Mouse (Mus musculus) hindbrain, embryonic 16.5 days (tissue): ENCODE results near the gene Rb1. TPM values are rescaled to one million over a fixed set of nuclear protein-coding genes. Genes with fewer than 3 reads are reported as not detected.

Source experiments
- ATAC-seq: fragments of 200-750 bp; cut with Nextera tagmentation; 2 replicates; pipeline ENCODE4 v1.8.0; 2017; ENCODE audit warnings: moderate TSS enrichment, moderate library complexity
- H3K27ac ChIP-seq: fragments of 300-500 bp; sonication (generic); 2 replicates; pipeline ENCODE4 v1.5.1; 2014; ENCODE audit warnings: low read depth, mild to moderate bottlenecking, control low read depth, low read length, moderate library complexity
- H3K27me3 ChIP-seq: fragments of 300-500 bp; sonication (generic); replicated peaks from 2 replicates; pipeline ENCODE4 v1.6.1; 2014; ENCODE audit warnings: low read length; ENCODE audit not compliant: control insufficient read depth, insufficient read depth
- H3K36me3 ChIP-seq: fragments of 300-500 bp; sonication (generic); 2 replicates; pipeline ENCODE4 v1.6.1; 2014; ENCODE audit warnings: mild to moderate bottlenecking, low read length, moderate library complexity, mixed read lengths; ENCODE audit not compliant: control insufficient read depth, insufficient read depth
- H3K4me1 ChIP-seq: fragments of 300-500 bp; sonication (generic); 2 replicates; pipeline ENCODE4 v1.6.1; 2014; ENCODE audit warnings: low read depth, low read length; ENCODE audit not compliant: control insufficient read depth, insufficient read depth
- H3K4me2 ChIP-seq: fragments of 300-500 bp; sonication (generic); 2 replicates; pipeline ENCODE4 v1.6.1; 2014; ENCODE audit warnings: mild to moderate bottlenecking, low read length, control low read depth, moderate library complexity
- H3K4me3 ChIP-seq: fragments of 300-500 bp; sonication (generic); 2 replicates; pipeline ENCODE4 v1.5.1; 2014; ENCODE audit warnings: mild to moderate bottlenecking, low read length, control low read depth, moderate library complexity
- H3K9ac ChIP-seq: fragments of 300-500 bp; sonication (generic); 2 replicates; pipeline ENCODE4 v1.6.1; 2014; ENCODE audit warnings: low read depth, mild to moderate bottlenecking, control low read depth, low read length, moderate library complexity
- H3K9me3 ChIP-seq: fragments of 300-500 bp; sonication (generic); 2 replicates; pipeline ENCODE4 v1.6.1; 2014; ENCODE audit warnings: mild to moderate bottlenecking, low read length, moderate library complexity; ENCODE audit not compliant: control insufficient read depth
- WGBS: fragments of 180-500 bp; shearing (Covaris S2); extraction: QIAGEN DNeasy Blood & Tissue Kit; methylation state at CpG from one replicate; pipeline ENCODE4 v1.1.7; 2014; 5-methylcytosine and 5-hydroxymethylcytosine counted together
- polyA plus RNA-seq: library from polyadenylated mRNA; unstranded; fragments of >200 nt; fragmentation: Nextera tagmentation; extraction: Ambion mirVana; gene quantifications from 2 replicates; pipeline ENCODE4 v1.2.1, GENCODE M21; 2015

Rb1 gene
- polyA plus RNA-seq, 1 experiment from 2014 or later = 20.4 TPM

DNA sequence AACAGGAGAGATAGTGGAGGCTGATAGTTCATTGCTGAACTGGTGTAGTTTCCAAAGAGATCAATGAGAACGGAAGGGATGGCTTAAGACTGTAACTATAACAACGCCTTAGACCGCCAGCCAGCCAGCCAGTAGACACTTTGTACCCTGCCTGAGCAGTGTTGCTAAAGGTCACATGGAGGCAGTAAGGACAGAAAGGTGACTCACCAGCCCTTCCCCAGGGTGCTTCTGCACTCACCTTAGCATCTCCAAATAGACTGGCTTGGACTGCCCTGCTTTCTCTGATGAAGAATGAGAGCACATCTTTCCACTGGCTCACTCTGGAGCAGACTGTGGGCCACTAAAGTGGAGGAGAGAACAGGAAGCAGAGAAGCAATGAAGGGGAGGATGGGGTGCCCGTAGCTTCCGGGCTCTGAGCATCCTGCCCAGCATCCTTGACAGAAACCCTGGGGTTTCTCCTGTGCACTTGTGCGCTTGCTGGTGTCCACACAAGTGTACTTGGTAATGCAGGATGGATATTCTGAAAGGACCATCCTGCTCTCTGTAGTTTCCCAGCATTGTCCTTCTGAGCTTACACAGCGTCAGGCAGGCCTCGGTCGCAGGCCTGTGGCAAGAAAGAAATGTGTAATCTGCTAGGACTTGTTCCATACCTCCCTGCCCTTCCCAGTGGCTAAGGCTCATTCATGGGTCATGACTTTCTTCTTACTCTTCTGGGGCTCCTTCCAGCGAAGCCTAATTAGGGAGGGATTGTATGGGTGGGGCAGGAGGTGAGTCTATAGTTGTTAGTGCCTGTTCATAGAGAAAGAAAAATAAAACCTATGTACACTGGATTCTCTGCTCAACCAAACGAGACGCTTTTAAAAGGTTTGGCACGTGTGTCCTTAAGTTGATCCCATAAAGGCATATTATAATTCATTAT, 155.4 kb downstream of the Rb1 start:
- no peaks in the 10 kb centered on the region for H3K27me3 ChIP-seq
- no peak overlapping the region for H3K4me3 ChIP-seq
- peaks cover 11% of the 10 kb centered on the region; the same call in 1 of the 2 replicates for H3K36me3 ChIP-seq
- H3K9ac ChIP-seq = no peak overlapping the region
- WGBS = 88% methylated on average over 13 of the region's 13 CpGs
- no peak for ATAC-seq
- no peaks in the 10 kb centered on the region; the same call in 1 of the 2 replicates for H3K4me1 ChIP-seq
- no peaks in the 10 kb centered on the region for H3K9me3 ChIP-seq
- H3K27ac ChIP-seq = no peak overlapping the region
- no peak overlapping the region for H3K4me2 ChIP-seq

DNA sequence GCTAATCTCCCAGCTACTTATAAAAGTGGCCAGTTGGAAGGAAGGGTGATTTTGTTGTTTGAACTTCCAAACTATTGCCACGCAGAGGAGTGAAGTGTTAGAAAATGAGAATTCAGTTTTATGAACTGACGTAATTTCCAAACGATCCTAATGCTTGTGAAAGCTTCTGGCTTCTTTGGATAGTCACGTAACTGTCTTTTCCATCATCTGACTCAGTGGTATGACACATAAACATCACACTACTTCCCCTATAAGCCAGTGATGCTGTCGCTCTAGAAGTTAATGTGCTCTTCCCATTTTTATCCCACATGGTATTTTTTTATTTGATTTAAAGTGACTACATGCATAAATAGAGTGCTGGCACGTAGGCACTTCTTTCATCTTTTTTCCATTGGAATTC, 157.0 kb downstream of the Rb1 start:
- 95% methylated on average over 6 of the region's 6 CpGs for WGBS
- Histone ChIP-seq H3K9ac (no peak overlapping the region), H3K4me3 (no peak overlapping the region), H3K27ac (no peak overlapping the region), H3K4me2 (no peak overlapping the region), H3K36me3 (peaks cover 21% of the 10 kb centered on the region), H3K4me1 (no peaks in the 10 kb centered on the region; the same call in 1 of the 2 replicates), H3K9me3 (no peaks in the 10 kb centered on the region), H3K27me3 (no peaks in the 10 kb centered on the region)
- ATAC-seq = no peak

DNA sequence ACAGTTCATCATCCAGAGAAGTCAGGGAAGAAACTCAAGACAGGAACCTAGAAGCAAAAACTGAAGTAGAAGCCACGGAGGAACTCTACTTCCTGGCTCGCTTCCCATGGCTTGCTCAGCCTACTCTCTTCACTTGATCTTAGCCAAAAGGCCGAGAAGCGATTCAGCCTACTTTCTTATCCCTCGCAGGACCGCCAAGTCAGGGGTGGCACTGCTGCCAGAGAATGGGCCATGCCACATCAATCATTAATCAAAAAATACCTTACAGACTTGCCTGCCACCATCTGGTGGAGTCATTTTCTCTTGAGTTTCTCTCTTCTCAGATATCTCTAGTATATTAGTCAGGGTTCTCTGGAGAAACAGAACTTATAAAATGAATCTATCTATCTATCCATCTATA, 160.5 kb downstream of the Rb1 start:
- WGBS = 94% methylated on average over 6 of the region's 6 CpGs

DNA sequence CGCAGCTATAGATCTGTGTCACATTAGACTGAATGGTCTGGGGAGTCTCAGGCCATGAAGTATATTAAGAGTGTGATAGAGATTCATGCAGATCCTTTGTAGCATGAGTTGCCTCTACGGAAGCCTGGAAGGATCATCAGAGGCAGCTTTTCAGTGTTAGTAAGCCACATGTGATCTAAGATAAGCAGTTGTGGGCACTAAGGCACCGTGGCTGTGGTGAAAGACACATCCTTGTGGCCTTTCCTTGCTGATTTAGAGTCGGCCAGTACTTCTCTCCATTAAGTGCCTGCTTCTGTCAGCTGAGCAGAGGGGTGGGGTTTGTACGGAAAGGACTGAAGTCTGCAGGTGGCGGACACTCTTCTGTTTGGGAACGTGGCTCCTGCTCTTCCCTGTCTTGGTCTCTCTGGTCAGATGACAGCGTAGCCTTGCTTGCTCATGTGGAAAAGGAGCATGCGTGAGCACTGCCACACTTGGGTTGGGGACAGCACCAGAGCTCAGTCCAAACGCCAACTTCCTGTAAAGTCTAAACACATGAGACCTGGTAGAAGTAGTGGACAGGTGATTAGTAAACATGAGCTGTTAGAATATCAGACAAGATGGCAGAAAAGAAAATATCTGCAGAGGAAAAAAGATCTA, 162.1 kb downstream of the Rb1 start:
- ATAC-seq = no peak
- H3K27me3 ChIP-seq = no peaks in the 10 kb centered on the region
- 91% methylated on average over 10 of the region's 10 CpGs for WGBS
- H3K4me2 ChIP-seq = no peak overlapping the region
- H3K4me3 ChIP-seq = no peak overlapping the region
- no peak overlapping the region for H3K9ac ChIP-seq
- peaks cover 32% of the 10 kb centered on the region for H3K36me3 ChIP-seq
- no peaks in the 10 kb centered on the region for H3K9me3 ChIP-seq
- H3K27ac ChIP-seq = no peak overlapping the region
- H3K4me1 ChIP-seq = no peaks in the 10 kb centered on the region

More for the DNA sequence above, 160.5 kb downstream of the Rb1 start:
- no peak for ATAC-seq
- H3K9me3 ChIP-seq = no peaks in the 10 kb centered on the region
- peaks cover 32% of the 10 kb centered on the region for H3K36me3 ChIP-seq
- no peaks in the 10 kb centered on the region for H3K27me3 ChIP-seq
- H3K4me2 ChIP-seq = no peak overlapping the region
- H3K4me1 ChIP-seq = no peaks in the 10 kb centered on the region
- no peak overlapping the region for H3K4me3 ChIP-seq
- no peak overlapping the region for H3K9ac ChIP-seq
- no peak overlapping the region for H3K27ac ChIP-seq

DNA sequence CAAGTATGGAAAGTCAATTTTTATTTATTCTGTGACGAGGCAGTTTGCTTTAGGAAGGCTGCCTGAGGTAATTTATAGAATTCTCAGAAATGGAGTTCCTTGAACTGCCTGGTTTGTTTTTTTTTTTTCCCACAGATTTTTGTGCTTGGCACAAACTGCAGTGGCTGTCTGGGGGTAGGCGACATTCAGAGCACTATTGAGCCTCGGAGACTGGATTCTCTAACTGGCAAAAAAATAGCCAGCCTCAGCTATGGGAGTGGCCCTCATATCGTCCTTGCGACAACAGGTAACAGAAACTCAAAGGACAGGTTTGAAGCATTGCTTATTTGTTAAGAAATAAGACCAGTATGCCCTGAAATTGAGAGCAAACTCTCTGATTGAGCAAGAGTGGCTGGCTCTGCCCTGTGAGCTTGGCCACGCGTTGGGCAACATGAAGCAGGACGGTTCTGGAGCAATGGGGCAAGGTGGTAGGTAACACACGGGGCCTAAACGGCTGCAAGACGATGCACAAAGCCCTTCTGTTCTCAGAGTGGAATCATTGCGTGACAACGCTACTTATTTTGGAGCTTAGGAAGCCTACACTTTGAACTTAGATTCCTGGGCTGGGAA, 163.3 kb downstream of the Rb1 start:
- H3K4me3 ChIP-seq = no peak overlapping the region
- H3K36me3 ChIP-seq = peaks cover 28% of the 10 kb centered on the region
- no peak overlapping the region for H3K4me2 ChIP-seq
- no peak overlapping the region for H3K9ac ChIP-seq
- no peak for ATAC-seq
- no peak overlapping the region for H3K27ac ChIP-seq
- H3K9me3 ChIP-seq = no peaks in the 10 kb centered on the region
- H3K4me1 ChIP-seq = no peaks in the 10 kb centered on the region
- 87% methylated on average over 13 of the region's 13 CpGs for WGBS
- no peaks in the 10 kb centered on the region for H3K27me3 ChIP-seq

DNA sequence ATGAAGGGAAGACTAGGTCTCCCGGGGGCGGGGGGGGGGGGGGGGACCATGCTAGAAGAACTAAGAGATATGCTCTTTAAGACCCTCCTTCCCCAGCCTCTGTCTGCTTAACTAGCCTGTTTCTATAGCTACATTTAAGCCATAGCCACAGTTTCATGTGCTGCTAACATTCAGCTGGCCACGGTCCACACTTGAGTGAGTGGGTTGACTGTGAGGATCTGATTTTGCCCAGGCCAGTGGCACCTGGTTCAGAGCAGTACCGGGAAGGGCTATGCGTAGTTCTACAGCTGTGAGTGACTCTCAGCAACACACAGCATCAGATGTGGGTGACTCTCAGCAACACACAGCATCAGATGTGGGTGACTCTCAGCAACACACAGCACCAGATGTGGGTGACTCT, 164.3 kb downstream of the Rb1 start:
- Histone ChIP-seq H3K9ac (no peak overlapping the region), H3K4me2 (no peak overlapping the region), H3K4me1 (no peaks in the 10 kb centered on the region), H3K27me3 (no peaks in the 10 kb centered on the region), H3K4me3 (no peak overlapping the region), H3K36me3 (peaks cover 25% of the 10 kb centered on the region), H3K27ac (no peak overlapping the region), H3K9me3 (no peaks in the 10 kb centered on the region)
- WGBS = 87% methylated on average over 4 of the region's 5 CpGs
- no peak for ATAC-seq

DNA sequence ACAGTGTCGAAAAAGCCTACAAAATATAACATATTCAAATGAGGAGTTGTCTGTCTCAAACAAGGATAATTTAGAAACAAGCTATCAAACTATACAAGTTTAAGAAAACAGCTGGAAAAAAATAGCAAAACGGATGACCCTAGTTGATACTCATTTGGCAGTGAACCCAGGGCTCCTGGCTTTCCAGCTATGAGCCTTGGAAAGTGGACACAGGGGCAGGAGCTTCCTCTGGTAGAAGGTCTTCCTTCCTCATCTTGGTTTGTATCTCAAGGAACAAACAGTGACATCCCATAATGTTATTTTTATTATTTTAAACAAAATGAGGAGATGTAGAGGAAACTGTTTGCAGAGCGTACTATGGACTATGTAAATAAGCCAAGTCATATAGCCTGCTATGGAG, 177.5 kb downstream of the Rb1 start:
- ATAC-seq = no peak
- H3K9me3 ChIP-seq = no peaks in the 10 kb centered on the region
- H3K4me2 ChIP-seq = no peak overlapping the region
- no peaks in the 10 kb centered on the region for H3K27me3 ChIP-seq
- H3K36me3 ChIP-seq = no peaks in the 10 kb centered on the region
- H3K4me1 ChIP-seq = peaks cover 7% of the 10 kb centered on the region
- no peak overlapping the region for H3K27ac ChIP-seq
- WGBS = 83% methylated on average over 3 of the region's 3 CpGs
- H3K9ac ChIP-seq = no peak overlapping the region
- H3K4me3 ChIP-seq = no peak overlapping the region

DNA sequence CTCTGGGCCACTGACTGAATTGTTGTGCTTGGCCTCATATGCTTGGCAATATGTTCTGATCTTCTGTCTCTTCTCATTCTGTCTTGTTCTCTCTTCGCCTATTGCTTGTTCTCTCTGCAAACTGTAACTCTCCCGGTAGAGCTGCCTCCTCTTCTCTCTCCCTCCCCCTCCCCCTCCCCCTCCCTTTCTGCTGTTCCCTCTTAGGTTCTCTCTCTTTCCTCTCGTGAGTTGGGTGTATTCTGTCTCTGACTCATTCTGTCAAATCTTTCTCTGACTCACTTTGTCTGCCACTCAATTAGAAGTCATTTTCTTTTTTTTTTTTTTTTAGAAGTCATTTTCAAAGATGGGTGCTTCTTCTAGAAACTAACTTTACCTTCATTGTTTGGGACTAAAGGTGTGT, 178.9 kb downstream of the Rb1 start:
- H3K4me2 ChIP-seq = no peak overlapping the region
- ATAC-seq = no peak
- no peaks in the 10 kb centered on the region for H3K27me3 ChIP-seq
- H3K36me3 ChIP-seq = no peaks in the 10 kb centered on the region
- H3K27ac ChIP-seq = no peak overlapping the region
- 63% methylated on average over 3 of the region's 3 CpGs for WGBS
- H3K4me1 ChIP-seq = peaks cover 11% of the 10 kb centered on the region
- H3K9me3 ChIP-seq = no peaks in the 10 kb centered on the region
- no peak overlapping the region for H3K4me3 ChIP-seq
- no peak overlapping the region for H3K9ac ChIP-seq

DNA sequence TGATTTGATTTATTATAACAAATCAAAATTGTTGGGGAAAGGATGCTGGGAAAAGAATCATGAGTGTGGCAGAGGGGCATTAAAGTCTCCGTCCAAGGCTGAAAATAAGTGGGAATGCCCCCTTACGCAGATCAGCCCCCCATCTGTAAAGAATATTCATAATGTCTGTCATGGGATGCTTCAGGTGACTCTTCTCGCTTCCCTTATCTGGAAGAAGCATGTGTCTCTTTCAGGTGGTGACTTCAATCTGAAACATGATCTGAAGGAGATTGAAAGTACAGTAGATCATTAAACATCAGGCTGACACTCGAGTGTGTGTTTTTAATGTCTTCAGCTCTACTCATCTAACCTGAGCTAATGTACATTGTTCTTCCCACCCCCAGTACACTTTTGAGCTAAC, 180.1 kb downstream of the Rb1 start:
- no peaks in the 10 kb centered on the region for H3K9me3 ChIP-seq
- H3K4me2 ChIP-seq = no peak overlapping the region
- 96% methylated on average over 4 of the region's 4 CpGs for WGBS
- no peak overlapping the region for H3K4me3 ChIP-seq
- ATAC-seq = no peak
- H3K27me3 ChIP-seq = no peaks in the 10 kb centered on the region
- no peaks in the 10 kb centered on the region for H3K36me3 ChIP-seq
- H3K9ac ChIP-seq = no peak overlapping the region
- H3K27ac ChIP-seq = no peak overlapping the region
- peaks cover 11% of the 10 kb centered on the region for H3K4me1 ChIP-seq
